Mouse (Mus musculus) heart, adult 2 months (tissue): ENCODE measurements around the gene Zfp109. TPM values are rescaled to one million over a fixed set of nuclear protein-coding genes. Genes with fewer than 3 reads are reported as not detected.
"Not testable (repeated sequence)": the region's sequence is repeated elsewhere in the genome, so short reads cannot be mapped to it uniquely, and the experiment has no call there.

ENCODE experiments used
- DNase-seq, 2 experiments: peaks; one replicate each; pipeline ENCODE4 v3.0.0; 2021
- H3K27ac ChIP-seq: fragments of 200-600 bp; 2 replicates; pipeline ENCODE4 v1.8.1; 2022
- H3K27me3 ChIP-seq: fragments of 200-500 bp; 2 replicates; pipeline ENCODE4 v1.6.1; 2012; ENCODE audit warnings: mild to moderate bottlenecking, low read length, inconsistent platforms, mixed read lengths; ENCODE audit not compliant: control insufficient read depth, insufficient read depth
- H3K36me3 ChIP-seq: fragments of 200-500 bp; 2 replicates; pipeline ENCODE4 v1.6.1; 2012; ENCODE audit warnings: low read length, inconsistent platforms; ENCODE audit not compliant: control insufficient read depth, insufficient read depth
- H3K4me1 ChIP-seq: fragments of 200-500 bp; 2 replicates; pipeline ENCODE4 v1.6.1; 2011; ENCODE audit warnings: low read length; ENCODE audit not compliant: control insufficient read depth, insufficient read depth
- H3K4me3 ChIP-seq: fragments of 200-600 bp; 2 replicates; pipeline ENCODE4 v1.8.1; 2022
- H3K79me2 ChIP-seq: fragments of 200-500 bp; replicated peaks from 2 replicates; pipeline ENCODE4 v1.6.1; 2012; ENCODE audit warnings: mild to moderate bottlenecking, inconsistent platforms, low read length, moderate library complexity, mixed read lengths; ENCODE audit not compliant: control insufficient read depth, insufficient read depth
- H3K9ac ChIP-seq: fragments of 200-500 bp; 2 replicates; pipeline ENCODE4 v1.6.1; 2012; ENCODE audit warnings: low read depth, mild to moderate bottlenecking, control low read depth, inconsistent platforms, low read length, mixed read lengths
- CTCF ChIP-seq: fragments of 200-600 bp; IDR thresholded peaks from 2 replicates; pipeline ENCODE4 v1.8.1; 2022; ENCODE audit warnings: antibody characterized with exemption, mild to moderate bottlenecking, moderate library complexity
- EP300 ChIP-seq: fragments of 200-500 bp; IDR thresholded peaks from 2 replicates; pipeline ENCODE4 v1.6.1; 2011; ENCODE audit warnings: low read depth, low read length, control low read depth; ENCODE audit not compliant: insufficient read depth
- POLR2A ChIP-seq: fragments of 200-500 bp; IDR thresholded peaks from 2 replicates; pipeline ENCODE4 v1.6.1; 2011; ENCODE audit warnings: mild to moderate bottlenecking, low read depth, low read length, control low read depth; ENCODE audit not compliant: insufficient read depth
- WGBS: fragments of 180-500 bp; shearing (Covaris S2); methylation state at CpG from one replicate; pipeline ENCODE4 v1.1.7; 2018; 5-methylcytosine and 5-hydroxymethylcytosine counted together
- intact Hi-C: fragments of 180-260 bp; cut with DNase I; formaldehyde crosslinking; loops from one replicate; pipeline ENCODE4 v1.15.1; 2025
- long read RNA-seq: library from polyadenylated mRNA; stranded (forward); transcript quantifications from one replicate; pipeline ENCODE4 v2.0.0, GENCODE M21; 2021
- polyA plus RNA-seq: library from polyadenylated mRNA; depleted of rRNA; stranded (reverse); fragments of >200 nt; gene quantifications from 2 replicates; pipeline ENCODE4 v1.2.3, GENCODE M21; 2012; rRNA removed
- total RNA-seq, 2 experiments: library from RNA; stranded (reverse); gene quantifications; 2 replicates each; pipeline ENCODE4 v1.2.3; 2021

The Zfp109 gene
- total RNA-seq, result 1 to 10 TPM; 1.8 to 2.1 TPM
- 0.80 and 1.5 TPM in 2 replicates for polyA plus RNA-seq
- long read RNA-seq, partial matches to known transcripts, result 0 of 1 reads
- long read RNA-seq, other reads (novel, unspliced or antisense), result 1 of 1 reads

DNA sequence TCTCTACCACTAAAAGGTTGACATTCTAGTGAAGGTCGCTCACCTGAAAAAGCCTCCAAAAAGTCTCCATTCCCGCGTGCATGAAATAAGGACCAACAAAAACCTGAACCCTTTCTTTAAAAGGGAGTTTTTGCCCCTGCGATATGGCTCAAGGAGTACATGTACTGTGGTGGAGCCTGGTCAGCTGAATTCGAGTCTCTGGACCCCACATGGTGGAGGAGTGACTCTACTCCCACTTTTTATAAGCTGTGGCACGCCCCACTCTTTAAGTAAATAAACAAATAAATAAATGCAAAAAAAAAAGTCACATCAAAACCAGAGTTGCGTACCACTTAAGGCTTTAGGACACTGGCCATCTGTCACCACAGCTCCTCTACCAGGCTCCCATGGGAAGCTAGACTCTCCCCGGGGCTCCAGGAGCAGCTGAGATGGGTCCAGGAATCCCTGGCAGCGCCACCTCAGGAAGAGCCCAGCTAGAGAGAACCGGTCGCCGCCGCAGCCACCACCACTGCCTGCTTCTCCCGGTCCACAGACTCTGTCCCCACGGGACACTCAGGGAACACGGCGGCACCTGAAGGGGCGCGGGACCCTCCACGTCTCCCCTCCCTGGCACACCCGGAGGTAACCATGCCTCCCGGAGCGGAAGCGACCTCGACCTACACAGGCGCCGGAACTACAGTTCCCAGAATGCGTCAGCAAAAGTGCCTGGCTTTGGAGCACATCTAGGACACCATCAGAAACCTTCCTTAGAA lies at the start of gene Zfp109:
TSS of gene Zfp109 (minus strand) at position 521 of the 752 bp plus-strand sequence.
- H3K27me3 ChIP-seq, result no peaks in the 10 kb centered on the region
- H3K27ac ChIP-seq, result peak within 1 kb of the TSS; percentile 54
- peak; percentile 9; the same call in 1 of the 2 replicates for TF ChIP-seq CTCF
- no peak for TF ChIP-seq EP300
- 0 out of 2 replicates have a peak, but pooled peaks have one; percentile 24 for TF ChIP-seq POLR2A
- no peaks in the 10 kb centered on the region for H3K4me1 ChIP-seq
- 6% methylated on average over 28 of the region's 28 CpGs for WGBS
- intact Hi-C loops, result no loop called here
- DNase-seq, result peak; percentile 64 to 67
- H3K4me3 ChIP-seq, result peak within 1 kb of the TSS; percentile 86
- H3K79me2 ChIP-seq, result no peaks in the 10 kb centered on the region
- no peaks in the 10 kb centered on the region for H3K36me3 ChIP-seq
- H3K9ac ChIP-seq, result peak within 1 kb of the TSS; percentile 74

GRCm38 (mm10) chr7:24286916-24287315 lies 49.6 kb upstream of the Zfp109 start:
- H3K27me3 ChIP-seq, result no peaks in the 10 kb centered on the region
- H3K36me3 ChIP-seq, result no peaks in the 10 kb centered on the region
- H3K4me3 ChIP-seq, result no peak overlapping the region
- H3K27ac ChIP-seq, result no peak overlapping the region
- no peaks in the 10 kb centered on the region for H3K4me1 ChIP-seq
- TF ChIP-seq EP300, result no peak
- TF ChIP-seq CTCF, result no peak
- no peak for TF ChIP-seq POLR2A
- WGBS, result 72% methylated on average over 4 of the region's 4 CpGs
- H3K79me2 ChIP-seq, result no peaks in the 10 kb centered on the region
- intact Hi-C loops, result no loop called here
- H3K9ac ChIP-seq, result no peak overlapping the region
- no peak for DNase-seq

DNA sequence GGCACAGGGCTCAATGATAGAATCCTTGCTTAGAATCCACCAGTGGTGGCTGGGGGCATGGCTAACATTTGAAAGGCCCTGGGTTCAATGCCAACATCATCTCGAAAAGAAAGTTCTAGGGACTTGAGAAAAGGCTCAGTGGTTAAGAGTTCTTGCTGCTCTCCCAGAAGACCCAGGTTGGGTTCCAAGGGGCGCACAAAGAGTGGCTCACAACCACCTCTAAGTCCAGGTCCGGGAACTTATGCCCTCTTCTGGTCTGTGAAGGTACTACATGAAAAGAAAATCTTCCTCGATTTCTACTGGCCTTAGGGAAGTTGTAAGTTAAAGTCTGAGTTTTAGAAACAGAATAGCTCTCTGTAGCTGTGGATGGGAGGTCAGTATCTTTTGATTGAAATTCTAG lies 48.7 kb upstream of the Zfp109 start:
- H3K27ac ChIP-seq, result no peak overlapping the region
- no peaks in the 10 kb centered on the region for H3K79me2 ChIP-seq
- no peak for DNase-seq
- H3K4me1 ChIP-seq, result no peaks in the 10 kb centered on the region
- peak; percentile 36 for TF ChIP-seq CTCF
- no peak for TF ChIP-seq POLR2A
- intact Hi-C loops, result no loop called here
- WGBS, result 43% methylated on average over 4 of the region's 4 CpGs
- no peaks in the 10 kb centered on the region for H3K27me3 ChIP-seq
- no peaks in the 10 kb centered on the region for H3K36me3 ChIP-seq
- no peak overlapping the region for H3K4me3 ChIP-seq
- H3K9ac ChIP-seq, result no peak overlapping the region

DNA sequence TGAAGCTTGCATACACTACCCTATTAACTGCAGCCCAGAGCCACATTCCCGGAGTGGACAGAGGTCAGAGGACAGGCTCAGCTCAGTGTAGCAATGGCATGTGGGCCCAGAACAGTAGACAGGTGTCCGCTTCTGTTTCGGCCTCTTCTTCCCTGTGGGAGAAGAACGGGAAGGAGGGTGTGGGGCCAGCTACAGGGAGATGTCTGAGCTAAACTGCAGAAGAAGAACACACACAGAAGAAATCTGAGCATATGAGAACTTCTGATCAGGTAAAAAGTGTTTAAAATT lies 43.4 kb upstream of the Zfp109 start:
- Histone ChIP-seq H3K27me3 (no peaks in the 10 kb centered on the region), H3K4me1 (no peaks in the 10 kb centered on the region), H3K27ac (no peak overlapping the region), H3K79me2 (no peaks in the 10 kb centered on the region), H3K36me3 (no peaks in the 10 kb centered on the region), H3K4me3 (no peak overlapping the region), H3K9ac (no peak overlapping the region)
- WGBS, result 55% methylated on average over 4 of the region's 4 CpGs
- TF ChIP-seq EP300 (no peak), POLR2A (no peak), CTCF (no peak)
- no peak for DNase-seq
- intact Hi-C loops, result no loop called here

DNA sequence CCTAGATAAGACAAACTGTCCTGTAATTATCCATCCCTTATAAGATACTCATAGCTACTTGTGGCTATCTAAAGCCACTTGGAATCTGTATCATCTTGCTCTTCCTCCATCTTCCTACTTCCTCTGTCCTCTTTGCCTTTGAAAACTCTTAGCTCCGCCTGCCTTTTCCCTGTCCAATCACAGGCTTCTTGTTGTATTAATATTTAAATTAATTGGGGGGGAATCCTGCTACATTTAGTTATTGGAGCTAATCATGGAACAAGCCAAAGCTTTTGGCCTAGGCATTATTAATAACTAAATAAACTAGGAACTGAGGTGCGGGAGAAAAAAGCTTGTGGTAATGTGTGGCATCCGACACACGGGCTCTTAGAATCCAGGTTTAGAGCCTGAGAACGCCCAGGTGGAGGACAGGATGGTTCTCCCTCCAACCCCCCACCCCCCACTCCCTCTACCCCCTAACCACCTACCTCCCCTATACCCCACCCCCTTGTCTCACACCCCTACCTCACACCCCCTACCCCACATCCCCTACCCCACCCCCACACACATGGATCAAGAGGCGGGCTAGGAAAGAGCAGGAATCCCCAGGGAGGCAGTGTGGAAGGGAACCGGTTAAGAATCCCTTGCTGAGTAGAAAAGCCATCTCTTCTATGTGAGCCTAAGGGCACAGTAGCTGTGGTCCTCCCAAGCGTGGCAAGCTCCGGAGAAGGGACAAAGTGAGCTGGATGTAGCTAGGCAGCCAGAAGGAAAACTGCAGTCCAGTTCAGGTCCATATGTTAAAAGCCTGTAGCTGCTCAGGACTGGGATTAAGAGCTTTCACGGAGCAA lies 42.9 kb upstream of the Zfp109 start:
- H3K27ac ChIP-seq, result no peak overlapping the region
- H3K4me3 ChIP-seq, result no peak overlapping the region
- WGBS, result 49% methylated on average over 10 of the region's 10 CpGs
- H3K4me1 ChIP-seq, result no peaks in the 10 kb centered on the region
- TF ChIP-seq POLR2A (no peak), CTCF (no peak), EP300 (no peak)
- H3K9ac ChIP-seq, result no peak overlapping the region
- H3K79me2 ChIP-seq, result no peaks in the 10 kb centered on the region
- H3K27me3 ChIP-seq, result no peaks in the 10 kb centered on the region
- DNase-seq, result no peak
- intact Hi-C loops, result no loop called here
- no peaks in the 10 kb centered on the region for H3K36me3 ChIP-seq

DNA sequence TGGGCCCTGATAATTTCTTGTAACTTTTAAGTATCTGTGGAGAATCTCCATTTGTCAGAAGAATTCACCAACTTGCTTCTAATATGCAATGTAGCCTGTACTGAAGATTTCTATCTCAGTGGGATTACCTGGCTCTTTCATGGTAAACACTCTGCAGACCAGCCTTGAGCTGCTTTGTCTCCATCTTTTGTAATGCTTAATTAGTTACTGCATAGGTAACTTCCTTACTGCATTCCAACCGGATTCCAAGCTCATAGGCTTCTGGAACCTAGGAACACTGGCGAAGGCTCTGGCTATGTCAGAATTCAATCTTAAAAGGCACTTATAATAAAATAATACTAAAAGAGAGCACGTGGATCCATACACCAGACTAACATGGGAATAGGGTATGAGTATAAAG lies 41.4 kb upstream of the Zfp109 start:
- H3K79me2 ChIP-seq, H3K27ac ChIP-seq, H3K27me3 ChIP-seq, H3K4me1 ChIP-seq, intact Hi-C loops, H3K4me3 ChIP-seq, H3K36me3 ChIP-seq, H3K9ac ChIP-seq, DNase-seq: not testable (repeated sequence)
- WGBS, result 86% methylated on average over 3 of the region's 3 CpGs
